Mouse (Mus musculus): ENCODE results near the gene Ero1lb. TPM values are rescaled to one million over a fixed set of nuclear protein-coding genes. Genes with fewer than 3 reads are reported as not detected.

The Ero1lb gene
- total and polyA plus RNA-seq, 3 experiments, result 4.2 to 5.8 TPM; not detected in 1

Other genes with a start within 250 kb of the Ero1lb start
- gene Actn2, start 225.1 kb upstream of the Ero1lb start, total RNA-seq (2012; rRNA removed), result not detected in 2 replicates
- gene Actn2, start 225.1 kb upstream of the Ero1lb start, polyA plus RNA-seq (2012; ENCODE audit: insufficient read depth in 1 of 2, insufficient read length in 2 of 2, low read depth in 1 of 2, low replicate concordance in 2 of 2, missing spikeins in 1 of 2), result not detected
- 131 and 156 TPM in 2 replicates for gene Heatr1, start 170.8 kb upstream of the Ero1lb start, total RNA-seq (2012; rRNA removed)
- gene Heatr1, start 170.8 kb upstream of the Ero1lb start, polyA plus RNA-seq (2012; ENCODE audit: insufficient read depth in 1 of 2, insufficient read length in 2 of 2, low read depth in 1 of 2, low replicate concordance in 2 of 2, missing spikeins in 1 of 2), result 100 to 1,000 TPM; 130 to 468 TPM
- 12.9 and 18.0 TPM in 2 replicates for gene Lgals8, start 100.9 kb upstream of the Ero1lb start, total RNA-seq (2012; rRNA removed)
- 10 to 100 TPM in 1 of 2 experiments, not detected in 1; 23.7 TPM for gene Lgals8, start 100.9 kb upstream of the Ero1lb start, polyA plus RNA-seq (2012; ENCODE audit: insufficient read depth in 1 of 2, insufficient read length in 2 of 2, low read depth in 1 of 2, low replicate concordance in 2 of 2, missing spikeins in 1 of 2)
- not detected in 2 replicates for gene Edaradd, start 45.4 kb upstream of the Ero1lb start, total RNA-seq (2012; rRNA removed)
- gene Edaradd, start 45.4 kb upstream of the Ero1lb start, polyA plus RNA-seq (2012; ENCODE audit: insufficient read depth in 1 of 2, insufficient read length in 2 of 2, low read depth in 1 of 2, low replicate concordance in 2 of 2, missing spikeins in 1 of 2), result under 1 TPM in 1 of 2 experiments, not detected in 1; 0.04 TPM
- not detected in 2 replicates for gene Prl2c3, start 234.2 kb downstream of the Ero1lb start, total RNA-seq (2012; rRNA removed)
- not detected for gene Prl2c3, start 234.2 kb downstream of the Ero1lb start, polyA plus RNA-seq (2012; ENCODE audit: insufficient read depth in 1 of 2, insufficient read length in 2 of 2, low read depth in 1 of 2, low replicate concordance in 2 of 2, missing spikeins in 1 of 2)

All from MEL (cell line).